Mouse (Mus musculus) gastrocnemius, postnatal 36 days (tissue): ENCODE data around the gene Plpp2. TPM values are rescaled to one million over a fixed set of nuclear protein-coding genes. Genes with fewer than 3 reads are reported as not detected.

ENCODE experiments used
- DNase-seq, 2 experiments: peaks; one replicate each; pipeline ENCODE4 v3.0.0; 2022
- intact Hi-C: fragments of 180-260 bp; cut with DNase I; formaldehyde crosslinking; loops from one replicate; pipeline ENCODE4 v1.15.1; 2025
- total RNA-seq, 2 experiments: library from RNA; stranded (reverse); gene quantifications; 2 replicates each; pipeline ENCODE4 v1.2.3; 2021

The Plpp2 gene
- total RNA-seq, 2 experiments from 2014 or later, result 0.56 to 0.96 TPM

DNA sequence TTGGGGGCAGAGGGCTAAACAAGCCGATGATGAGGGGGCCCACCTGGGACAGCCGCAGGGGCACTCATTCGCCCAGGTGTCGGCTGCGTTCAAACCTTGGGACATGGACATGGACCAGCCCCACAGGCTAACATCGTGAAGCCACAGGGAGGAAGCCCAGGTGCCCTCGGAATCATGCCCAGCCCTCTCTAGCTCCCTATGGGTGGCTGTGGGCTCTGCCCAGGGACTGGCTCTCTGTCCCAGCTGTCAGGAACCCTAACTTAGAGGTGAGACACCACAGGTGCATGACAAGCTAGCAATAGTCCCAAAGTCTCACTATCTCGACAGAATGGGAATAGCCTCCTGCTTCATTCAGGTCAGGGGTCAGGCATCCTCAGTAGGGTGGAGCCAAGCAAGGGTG is 18.9 kb upstream of the Plpp2 start:
- intact Hi-C loops, result no loop called here
- no peak for DNase-seq

GRCm38 (mm10) chr10:79550366-79550765 is 16.8 kb upstream of the Plpp2 start:
- no peak for DNase-seq
- intact Hi-C loops, result no loop called here

DNA sequence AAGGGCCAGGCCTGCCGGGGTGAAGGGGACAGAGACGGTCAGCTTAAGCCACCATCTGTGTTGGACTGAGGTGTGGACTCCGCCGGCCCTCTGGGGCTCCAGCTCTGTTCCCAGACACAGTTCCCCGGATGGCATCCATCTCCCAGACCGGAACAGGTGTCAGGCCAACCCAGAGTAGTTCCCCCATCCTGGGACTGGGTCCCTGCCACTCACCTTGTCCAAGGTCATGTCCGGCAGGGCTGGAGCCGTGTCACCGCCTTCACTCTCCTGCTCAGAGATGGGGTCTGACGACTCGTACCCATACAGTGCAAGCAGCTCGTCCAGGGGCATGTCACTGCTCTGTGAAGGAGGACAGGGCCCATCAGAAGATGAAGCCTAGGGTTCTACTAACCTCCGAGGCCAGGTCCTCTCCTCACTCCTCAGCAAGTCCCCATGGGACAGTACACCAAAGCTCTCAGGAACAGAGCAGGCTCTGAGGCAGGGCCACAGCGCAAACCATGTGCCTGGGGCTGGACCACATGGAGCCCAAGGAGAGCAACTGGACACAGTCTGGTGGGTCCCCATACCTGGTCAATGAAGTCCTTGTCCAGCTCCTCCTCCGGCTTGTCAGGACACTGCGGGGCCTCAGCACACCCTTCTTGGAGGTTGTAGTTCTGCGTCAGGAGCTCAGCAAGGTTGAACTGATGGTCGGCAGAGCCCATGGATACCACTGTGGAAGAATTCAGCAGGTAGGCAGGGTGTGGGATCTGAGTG is 15.6 kb upstream of the Plpp2 start:
- DNase-seq, result no peak
- intact Hi-C loops, result no loop called here

DNA sequence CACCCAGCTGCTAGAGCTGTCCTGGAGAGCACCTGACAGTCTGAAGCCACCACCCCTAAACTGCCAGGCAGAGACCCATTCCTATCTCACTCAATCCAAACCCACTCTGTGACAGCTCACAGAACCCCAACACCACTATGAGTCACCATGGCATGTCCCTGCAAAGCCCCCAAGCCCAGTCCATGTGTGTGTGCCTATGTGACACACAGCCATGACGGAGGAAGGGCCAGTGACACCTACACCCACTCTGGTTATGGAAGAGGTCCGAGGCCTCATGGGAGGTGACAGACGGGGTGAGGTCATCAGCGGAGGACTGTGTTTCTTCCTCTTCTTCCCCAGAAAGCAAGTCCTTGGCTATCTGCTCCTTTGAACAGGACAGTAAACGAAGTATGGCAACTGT is 14.9 kb upstream of the Plpp2 start:
- intact Hi-C loops, result no loop called here
- no peak for DNase-seq

GRCm38 (mm10) chr10:79547148-79547675 is 13.6 kb upstream of the Plpp2 start:
- DNase-seq, result no peak
- intact Hi-C loops, result no loop called here

GRCm38 (mm10) chr10:79546483-79546882 is 12.9 kb upstream of the Plpp2 start:
- intact Hi-C loops, result no loop called here
- DNase-seq, result no peak

GRCm38 (mm10) chr10:79545891-79546290 is 12.3 kb upstream of the Plpp2 start:
- no peak for DNase-seq
- intact Hi-C loops, result no loop called here

DNA sequence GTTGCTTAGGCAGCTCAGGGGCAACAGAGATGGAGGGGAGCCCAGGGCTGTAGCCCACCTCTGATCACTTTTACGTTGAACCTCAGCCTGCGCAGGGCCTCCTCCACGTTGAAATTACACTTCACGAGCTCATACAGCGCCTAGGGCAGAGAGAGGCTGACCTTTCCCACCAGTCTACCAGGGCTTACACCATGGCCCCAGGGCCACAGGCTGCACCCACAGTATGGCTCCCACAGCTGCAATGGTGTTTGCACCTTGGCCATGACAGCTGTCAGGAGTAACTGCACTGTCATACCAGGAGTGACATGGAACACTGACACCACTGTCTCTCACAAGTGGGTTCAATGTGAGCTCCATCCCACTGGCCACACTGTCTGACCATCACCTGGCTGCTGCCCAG is 11.0 kb upstream of the Plpp2 start:
- intact Hi-C loops, result no loop called here
- DNase-seq, result no peak

GRCm38 (mm10) chr10:79543884-79544597 is 10.4 kb upstream of the Plpp2 start:
- intact Hi-C loops, result no loop called here
- no peak for DNase-seq

DNA sequence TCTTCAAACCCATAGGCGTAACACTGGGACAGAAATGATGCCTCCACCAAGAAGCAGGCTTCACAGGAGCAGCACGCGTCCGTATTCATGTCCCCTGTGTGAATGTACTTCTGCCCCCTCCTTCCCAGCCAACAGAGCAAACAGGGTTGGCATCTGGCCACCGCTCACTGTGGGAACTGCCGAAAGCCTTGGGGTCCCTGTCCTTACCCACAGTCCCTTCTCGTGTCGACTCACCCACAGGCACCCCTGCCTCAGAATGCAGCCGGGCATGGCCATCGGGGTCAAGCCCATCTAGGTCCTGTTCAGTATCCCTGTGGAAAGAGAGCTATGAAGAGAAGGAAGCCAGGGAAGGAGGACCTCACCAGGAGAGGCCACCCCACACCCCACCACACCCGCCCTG is 8.6 kb upstream of the Plpp2 start:
- intact Hi-C loops, result no loop called here
- no peak for DNase-seq

- no peak for DNase-seq
- intact Hi-C loops, result no loop called here
Measured at GRCm38 (mm10) chr10:79541522-79541921, 7.9 kb upstream of the Plpp2 start.

GRCm38 (mm10) chr10:79540746-79541145 is 7.2 kb upstream of the Plpp2 start:
- DNase-seq, result no peak
- intact Hi-C loops, result no loop called here

DNA sequence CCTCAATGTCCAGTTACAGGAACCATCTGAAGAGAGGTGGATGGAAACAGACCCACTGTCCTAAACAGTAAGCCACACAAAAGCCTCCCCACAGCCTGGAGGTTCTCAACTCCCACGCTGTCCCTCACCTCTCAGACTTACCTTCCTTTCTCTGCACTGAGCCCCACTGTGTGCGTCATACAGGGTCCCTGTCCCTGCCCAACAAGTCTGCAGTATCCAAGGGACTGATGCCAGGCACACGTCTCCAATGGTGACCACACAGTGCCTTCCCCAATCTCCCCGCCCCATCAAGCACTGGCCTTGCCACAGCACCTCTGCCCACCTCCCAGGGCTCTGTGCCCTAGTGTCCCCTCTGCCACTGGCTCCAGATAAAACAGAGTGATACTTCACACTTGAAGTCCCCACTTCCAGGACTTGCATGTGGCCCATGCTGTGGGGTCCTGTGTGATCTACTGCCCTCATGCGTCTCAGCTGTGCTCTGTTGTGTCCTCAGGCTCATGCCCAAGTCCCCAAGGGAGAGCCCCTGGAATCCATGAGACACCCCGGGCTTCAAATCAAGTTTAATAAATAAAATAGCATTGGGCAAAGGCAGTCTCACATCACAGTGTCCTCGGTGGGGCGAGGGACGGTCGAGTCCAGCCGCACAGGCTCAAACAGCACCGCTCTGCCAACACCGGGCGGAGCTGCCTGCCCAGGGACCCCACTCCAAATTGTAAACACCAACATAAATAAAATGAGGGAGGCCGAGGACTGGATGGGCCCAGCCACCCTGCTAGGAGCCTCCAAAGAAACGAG is 6.3 kb upstream of the Plpp2 start:
- intact Hi-C loops, result no loop called here
- no peak for DNase-seq

DNA sequence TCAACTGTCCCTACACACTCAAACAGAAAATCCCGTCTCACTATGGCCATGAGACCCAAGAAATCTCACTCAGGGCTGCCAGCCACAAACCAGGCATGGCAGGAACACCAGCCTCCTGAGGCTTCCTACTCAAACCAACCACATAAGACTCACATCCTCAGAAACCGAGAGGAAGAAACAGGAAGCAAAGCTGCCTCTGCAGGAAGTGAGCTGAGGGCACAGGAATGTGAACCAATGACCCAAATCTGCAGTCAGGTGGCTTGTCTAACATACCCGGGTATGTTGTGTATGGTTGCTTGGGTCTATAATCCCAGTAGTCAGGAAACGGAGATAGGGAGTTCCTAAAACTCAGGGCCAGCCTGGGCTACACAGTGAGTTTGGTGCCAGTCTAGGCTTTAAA is 5.3 kb upstream of the Plpp2 start:
- no peak for DNase-seq
- intact Hi-C loops, result no loop called here

- intact Hi-C loops, result no loop called here
- no peak for DNase-seq
Measured at GRCm38 (mm10) chr10:79538323-79538722, 4.7 kb upstream of the Plpp2 start.

- DNase-seq, result no peak
Measured at GRCm38 (mm10) chr10:79537781-79538180, 4.2 kb upstream of the Plpp2 start.

DNA sequence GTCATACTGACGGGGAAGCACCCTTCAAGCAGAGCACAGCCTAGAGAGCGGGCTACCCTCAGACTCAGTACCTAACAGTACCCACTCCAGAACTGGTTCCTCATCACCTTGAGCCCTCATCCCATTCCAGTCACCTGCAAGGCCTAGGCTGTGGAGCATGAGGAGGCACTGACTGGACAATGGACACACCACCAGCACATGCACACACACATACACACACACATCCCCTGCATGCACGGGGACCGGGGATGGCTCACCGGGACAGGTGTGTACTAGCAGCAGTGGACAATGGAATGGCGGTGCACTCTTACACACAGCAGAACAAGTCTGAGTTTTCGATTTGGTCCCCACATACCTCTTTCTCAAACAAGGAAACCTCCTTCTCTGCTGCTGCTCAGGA is 3.7 kb upstream of the Plpp2 start:
- no peak for DNase-seq
- intact Hi-C loops, result no loop called here

More at GRCm38 (mm10) chr10:79537781-79538180, 4.2 kb upstream of the Plpp2 start:
- intact Hi-C loops, result no loop called here

- intact Hi-C loops, result no loop called here
- DNase-seq, result no peak
Measured at GRCm38 (mm10) chr10:79536461-79537080, 3.0 kb upstream of the Plpp2 start.

DNA sequence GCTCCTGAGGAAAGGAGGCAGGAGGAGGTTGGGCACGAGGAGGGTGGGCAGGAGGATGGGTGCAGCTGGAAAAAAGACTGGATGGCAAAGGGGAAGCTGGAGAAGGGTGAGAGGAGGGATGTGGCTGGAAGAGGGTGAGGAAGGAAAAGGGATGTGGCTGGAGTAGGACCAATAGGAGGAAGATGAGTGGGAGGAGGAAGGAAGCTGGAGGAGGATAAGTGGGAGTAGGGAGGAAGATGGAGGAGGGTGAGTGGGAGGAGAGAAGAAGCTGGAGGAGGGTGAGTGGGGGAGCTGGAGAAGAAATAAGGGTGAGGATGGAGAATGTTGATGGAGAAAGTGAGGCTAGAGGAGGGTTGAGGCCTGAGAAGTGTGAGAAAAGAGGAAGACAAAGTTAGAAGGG is 1.8 kb upstream of the Plpp2 start:
- DNase-seq, result no peak
- intact Hi-C loops, result no loop called here

DNA sequence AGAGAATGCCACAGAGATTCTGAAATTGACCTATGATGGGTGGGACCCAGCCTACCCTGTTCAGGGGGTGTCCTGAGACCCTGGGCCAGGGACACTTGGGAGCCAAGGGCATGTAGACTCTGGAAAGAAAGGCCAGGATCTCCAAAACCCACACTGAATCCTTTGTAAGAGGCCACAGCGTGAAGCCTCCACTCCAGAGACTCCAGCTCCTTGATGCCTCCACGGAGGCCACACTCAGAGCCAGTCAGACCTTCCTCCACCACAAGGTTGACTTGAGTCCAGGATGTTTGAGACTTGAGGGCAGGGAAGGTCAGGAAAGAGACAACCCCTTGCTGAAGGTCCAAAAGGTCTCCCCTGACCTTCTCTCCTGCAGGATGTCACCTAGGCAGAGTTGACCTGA is 830 bp upstream of the Plpp2 start:
- DNase-seq, result no peak

DNA sequence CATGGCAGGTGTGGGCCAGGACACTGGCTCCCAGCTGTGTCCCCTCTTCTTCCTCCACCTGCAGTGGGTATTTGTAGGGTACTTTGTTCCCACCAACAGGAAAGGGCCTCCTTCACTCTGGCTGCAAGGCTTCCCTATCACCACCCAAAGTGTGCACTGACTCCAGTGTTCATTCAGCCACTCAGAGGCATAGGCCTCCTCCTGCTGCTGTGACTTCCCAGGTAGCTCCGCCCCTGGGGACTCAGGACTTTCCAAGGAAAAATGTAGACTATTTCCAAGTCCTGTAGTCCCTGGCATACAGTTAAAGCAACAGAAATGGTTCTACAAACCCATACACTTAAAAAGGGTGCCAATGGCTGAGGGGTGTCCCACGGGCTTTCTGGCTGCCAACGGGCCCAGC is 918 bp downstream of the Plpp2 start:
- DNase-seq, result no peak

More for the DNA sequence above, 830 bp upstream of the Plpp2 start:
- intact Hi-C loops, result no loop called here

More for the DNA sequence above, 918 bp downstream of the Plpp2 start:
- intact Hi-C loops, result no loop called here
